Mouse (Mus musculus) mouse embryonic stem cell (cell line): ENCODE data around the gene Flrt1.

Experiments used
- in situ Hi-C, 2 experiments: fragments of 300-500 bp; cut with MboI; formaldehyde crosslinking; loops; 1 replicate in 1 of 2; 3 replicates in 1 of 2; pipeline ENCODE4 v1.14.3; 2019 to 2020; ENCODE audit warnings: low sequenced_read_pairs in 2 of 2, low pct_unique_long_range_greater_than_20kb in 1 of 2, mixed read lengths in 1 of 2; ENCODE audit not compliant: unreplicated experiment in 1 of 2

Gene Flrt1

GRCm38 (mm10) chr19:7058541-7058940 lies 47.0 kb downstream of the Flrt1 start:
- in situ Hi-C loops, result loop anchor here (5.0 to 25.0 kb wide), 2 partner anchors 139 to 354 kb away; partner anchors contain the start of gene 2700081O15Rik (in 1 of the 2)

DNA sequence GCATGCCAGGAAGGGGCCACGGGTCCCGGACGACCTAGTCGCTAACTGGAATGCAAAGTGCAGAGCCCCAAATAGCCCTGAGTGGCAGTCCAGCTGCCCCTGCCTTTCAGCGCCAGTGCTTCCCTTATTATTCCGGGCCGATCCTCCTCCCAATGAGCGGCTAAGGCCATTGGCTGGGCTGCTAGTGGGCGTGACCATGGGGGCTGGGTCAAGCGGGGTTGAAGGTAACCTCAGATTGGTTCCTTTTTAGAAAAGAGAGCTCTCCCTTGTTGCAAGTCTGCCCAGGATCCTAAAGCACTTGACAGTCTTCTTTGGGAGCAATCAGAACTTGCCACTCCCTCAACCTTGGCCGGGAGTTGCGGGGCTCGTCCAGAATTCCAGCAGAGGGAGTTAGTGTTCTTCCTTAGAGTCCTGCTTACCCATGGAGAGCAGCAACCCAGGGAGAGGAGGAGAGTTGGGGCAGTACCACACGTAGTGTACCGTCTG lies 47.8 kb downstream of the Flrt1 start:
- in situ Hi-C loops, result loop anchor here (5.0 to 25.0 kb wide), 2 partner anchors 140 to 355 kb away; partner anchors contain the start of gene 2700081O15Rik (in 1 of the 2)

DNA sequence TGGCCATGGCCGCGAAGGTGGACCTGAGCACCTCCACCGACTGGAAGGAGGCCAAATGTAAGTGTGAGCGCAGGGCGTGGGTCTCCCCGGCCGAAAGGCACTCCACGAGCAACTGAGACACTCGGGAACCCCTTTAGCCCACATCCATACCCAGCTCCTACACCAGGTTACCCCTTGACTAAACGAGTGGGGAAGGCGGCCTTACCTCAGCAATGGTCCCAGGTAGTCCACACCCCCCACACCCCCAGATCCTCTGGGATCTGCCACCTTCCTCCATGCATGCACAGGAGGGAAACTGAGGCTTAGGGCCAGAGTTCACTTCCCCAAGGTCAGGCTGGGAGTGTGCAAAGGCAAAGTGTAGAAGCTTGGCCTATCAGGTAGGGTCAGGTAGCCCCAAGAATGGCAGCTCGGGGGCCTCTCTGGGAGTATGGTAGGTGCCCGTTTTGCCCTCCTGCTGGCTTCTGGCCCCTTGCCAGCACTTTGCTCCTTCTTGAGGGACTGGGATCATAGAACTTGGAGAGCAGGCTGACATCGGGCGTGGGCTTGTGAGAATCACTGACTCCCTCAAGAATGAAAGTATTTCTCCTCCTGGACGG lies 48.3 kb downstream of the Flrt1 start:
- in situ Hi-C loops, result loop anchor here (5.0 to 25.0 kb wide), 2 partner anchors 140 to 355 kb away; partner anchors contain the start of gene 2700081O15Rik (in 1 of the 2)

GRCm38 (mm10) chr19:7056248-7057087 lies 49.1 kb downstream of the Flrt1 start, which contains the start of gene Macrod1:
TSS of gene Macrod1 (plus strand) at chr19:7056810.
- in situ Hi-C loops, result loop anchor here (5.0 to 25.0 kb wide), 2 partner anchors 141 to 356 kb away; partner anchors contain the start of gene 2700081O15Rik (in 1 of the 2)

GRCm38 (mm10) chr19:7055173-7055572 lies 50.4 kb downstream of the Flrt1 start:
- in situ Hi-C loops, result loop anchor here (5.0 to 25.0 kb wide), 2 partner anchors 142 to 357 kb away; partner anchors contain the start of gene 2700081O15Rik (in 1 of the 2)

DNA sequence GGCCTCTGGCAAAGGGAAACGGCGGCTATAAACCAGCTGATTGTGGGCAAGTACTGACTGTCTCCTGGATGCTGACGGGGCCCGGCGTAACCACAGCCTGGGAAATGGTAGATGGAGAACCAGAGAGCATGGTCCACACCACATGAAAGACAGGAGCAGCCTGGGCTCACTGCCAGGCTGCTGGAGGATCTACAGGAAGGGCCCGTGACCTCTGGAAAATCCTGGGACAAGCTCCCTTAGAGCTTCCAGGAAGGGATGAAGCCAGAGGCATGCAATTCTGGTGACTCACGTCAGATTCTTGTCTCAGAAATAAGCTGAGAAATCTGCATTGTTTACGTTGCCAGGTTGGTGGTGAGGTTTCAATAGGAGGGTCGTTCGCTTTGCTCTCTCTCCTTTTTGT lies 50.8 kb downstream of the Flrt1 start:
- in situ Hi-C loops, result loop anchor here (5.0 to 25.0 kb wide), 2 partner anchors 143 to 358 kb away; partner anchors contain the start of gene 2700081O15Rik (in 1 of the 2)

GRCm38 (mm10) chr19:7053382-7053781 lies 52.1 kb downstream of the Flrt1 start:
- in situ Hi-C loops, result loop anchor here in 1 of 2 experiments (25.0 kb wide), 1 partner anchor 359 kb away; the partner anchor contains the start of gene 2700081O15Rik

GRCm38 (mm10) chr19:7044706-7045105 lies 60.8 kb downstream of the Flrt1 start:
- in situ Hi-C loops, result no loop called here

GRCm38 (mm10) chr19:7044279-7044678 lies 61.2 kb downstream of the Flrt1 start:
- in situ Hi-C loops, result no loop called here
